Mouse (Mus musculus): ENCODE measurements around the gene Fdps. TPM values are rescaled to one million over a fixed set of nuclear protein-coding genes. Genes with fewer than 3 reads are reported as not detected.
"Not testable (repeated sequence)": the region's sequence is repeated elsewhere in the genome, so short reads cannot be mapped to it uniquely, and the experiment has no call there.

Gene Fdps
- polyA plus RNA-seq, 1 experiment from 2014 or later = 284 TPM

DNA sequence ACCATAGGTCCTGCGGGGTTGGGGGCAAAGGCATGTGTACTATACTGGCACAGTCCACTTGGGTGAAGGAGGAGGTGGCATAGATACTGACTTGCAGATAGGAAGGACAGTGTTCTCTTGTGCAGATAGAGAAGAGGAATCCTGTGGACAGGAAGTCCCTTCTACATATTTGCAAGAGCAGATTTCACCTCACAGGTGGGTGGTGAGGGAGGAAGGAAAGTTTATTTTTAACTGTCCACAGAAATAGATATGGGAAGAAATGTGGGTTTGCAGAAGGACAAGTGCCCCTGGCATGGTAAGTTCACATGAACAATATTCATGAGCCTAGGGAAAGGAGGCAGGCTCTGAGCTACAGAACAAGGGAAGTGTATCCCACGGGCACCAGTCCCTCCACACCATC is 17.6 kb downstream of the Fdps start:
- Histone ChIP-seq H3K4me3 (no peak overlapping the region), H3K9me3 (replicated peaks) (no peaks in the 10 kb centered on the region), H3K27me3 (replicated peaks) (peaks cover 10% of the 10 kb centered on the region), H3K27ac (no peak overlapping the region), H3K9ac (no peak overlapping the region), H3K36me3 (peaks cover 29% of the 10 kb centered on the region), H3K4me2 (no peak overlapping the region), H3K4me1 (peaks cover 37% of the 10 kb centered on the region)
- ATAC-seq = no peak
- WGBS (ENCODE audit: insufficient replicate concordance) = 69% methylated on average over 2 of the region's 2 CpGs

DNA sequence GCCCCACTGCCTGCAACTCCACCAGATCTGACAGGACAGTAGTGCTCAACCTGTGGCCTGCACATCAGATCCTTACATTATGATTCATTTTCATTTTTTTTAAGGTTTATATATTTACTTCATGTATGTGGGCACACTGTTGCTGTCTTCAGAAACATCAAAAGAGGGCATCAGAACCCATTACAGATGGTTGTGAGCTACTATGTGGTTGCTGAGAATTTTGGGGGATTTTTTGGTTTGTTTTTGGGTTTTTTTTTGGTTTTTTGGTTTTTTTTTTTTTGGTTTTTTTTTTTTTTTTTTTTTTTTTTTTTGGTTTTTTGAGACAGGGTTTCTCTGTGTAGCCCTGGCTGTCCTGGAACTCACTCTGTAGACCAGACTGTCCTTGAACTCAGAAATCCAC is 19.5 kb downstream of the Fdps start:
- peaks cover 43% of the 10 kb centered on the region for H3K36me3 ChIP-seq
- H3K4me1 ChIP-seq = peaks cover 18% of the 10 kb centered on the region
- H3K9me3 ChIP-seq (replicated peaks); ATAC-seq; H3K9ac ChIP-seq; H3K27me3 ChIP-seq (replicated peaks); H3K4me2 ChIP-seq; H3K4me3 ChIP-seq; H3K27ac ChIP-seq: not testable (repeated sequence)

DNA sequence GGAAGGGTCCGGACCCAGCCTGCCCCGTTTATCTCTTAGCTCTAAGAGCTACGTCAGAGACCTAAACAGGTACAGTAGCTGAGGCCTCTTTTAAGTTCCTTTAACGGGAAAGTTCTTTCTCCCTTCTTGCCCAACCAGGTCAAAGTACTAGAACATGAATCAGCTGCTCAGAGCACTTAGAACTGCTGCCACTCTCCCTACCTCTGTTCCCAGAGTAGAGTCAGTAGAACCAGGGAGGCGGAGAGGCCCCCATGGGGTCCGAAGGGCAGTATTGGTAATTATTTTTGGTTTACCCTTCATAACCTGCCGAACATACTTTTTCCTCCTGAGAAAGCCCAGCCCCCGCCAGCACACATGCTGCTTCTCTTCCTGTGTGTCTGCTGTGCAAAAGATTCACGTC is 24.4 kb downstream of the Fdps start:
- Histone ChIP-seq H3K4me2 (no peak overlapping the region), H3K9me3 (replicated peaks) (no peaks in the 10 kb centered on the region), H3K9ac (no peak overlapping the region), H3K4me3 (no peak overlapping the region), H3K27me3 (replicated peaks) (no peaks in the 10 kb centered on the region), H3K4me1 (peaks cover 12% of the 10 kb centered on the region), H3K27ac (no peak overlapping the region), H3K36me3 (peaks cover 85% of the 10 kb centered on the region)
- no peak for ATAC-seq
- 89% methylated on average over 9 of the region's 9 CpGs for WGBS (ENCODE audit: insufficient replicate concordance)

DNA sequence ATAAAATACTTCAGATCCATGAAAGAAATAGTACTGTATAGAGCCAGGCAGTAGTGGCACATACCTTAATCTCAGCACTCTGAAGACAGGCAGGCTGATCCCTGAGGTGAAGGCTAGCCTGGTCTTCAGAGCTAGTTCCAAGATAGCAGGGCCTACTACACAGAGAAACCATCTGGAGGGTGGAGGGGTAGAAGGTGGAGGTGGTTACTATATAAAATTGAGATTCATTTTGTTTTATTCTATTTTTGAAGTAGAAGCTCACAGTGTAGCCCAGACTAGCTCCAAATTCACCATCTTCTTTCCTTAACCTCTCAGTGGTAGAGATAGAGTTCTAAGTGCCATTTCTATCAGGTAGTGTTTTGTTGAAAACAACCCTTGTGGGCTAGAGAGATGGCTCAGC is 34.5 kb downstream of the Fdps start:
- no peaks in the 10 kb centered on the region for H3K9me3 ChIP-seq (replicated peaks)
- H3K4me2 ChIP-seq = no peak overlapping the region
- peaks cover 97% of the 10 kb centered on the region for H3K36me3 ChIP-seq
- no peak overlapping the region for H3K27ac ChIP-seq
- no peak overlapping the region for H3K9ac ChIP-seq
- no peaks in the 10 kb centered on the region for H3K27me3 ChIP-seq (replicated peaks)
- no peak for ATAC-seq
- H3K4me3 ChIP-seq = no peak overlapping the region
- H3K4me1 ChIP-seq = no peaks in the 10 kb centered on the region

DNA sequence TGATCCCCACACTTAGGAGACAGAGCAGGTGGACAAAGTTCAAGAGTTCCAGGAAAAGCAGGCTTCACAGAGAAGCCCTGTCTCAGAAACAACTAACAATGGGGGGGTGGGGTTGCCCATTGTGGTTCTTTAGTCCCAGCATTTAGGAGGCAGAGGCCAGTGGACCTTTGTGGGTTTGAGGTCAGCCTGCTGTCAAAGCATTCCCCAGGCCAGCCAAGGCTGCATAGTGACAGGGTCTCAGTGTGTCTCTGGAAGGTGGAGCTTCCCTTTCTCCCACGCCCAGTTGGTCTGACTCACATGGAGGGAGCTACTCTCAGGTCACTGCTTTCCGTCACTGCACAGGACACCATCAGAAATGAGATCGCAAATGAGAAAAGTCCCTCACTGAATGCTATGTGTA is 40.1 kb downstream of the Fdps start:
- 86% methylated on average over 3 of the region's 3 CpGs for WGBS (ENCODE audit: insufficient replicate concordance)
- H3K27me3 ChIP-seq (replicated peaks) = no peaks in the 10 kb centered on the region
- no peaks in the 10 kb centered on the region for H3K9me3 ChIP-seq (replicated peaks)
- no peak overlapping the region for H3K4me3 ChIP-seq
- peaks cover 99% of the 10 kb centered on the region for H3K36me3 ChIP-seq
- H3K4me2 ChIP-seq = no peak overlapping the region
- H3K27ac ChIP-seq = no peak overlapping the region
- H3K4me1 ChIP-seq = no peaks in the 10 kb centered on the region
- H3K9ac ChIP-seq = no peak overlapping the region
- no peak for ATAC-seq

DNA sequence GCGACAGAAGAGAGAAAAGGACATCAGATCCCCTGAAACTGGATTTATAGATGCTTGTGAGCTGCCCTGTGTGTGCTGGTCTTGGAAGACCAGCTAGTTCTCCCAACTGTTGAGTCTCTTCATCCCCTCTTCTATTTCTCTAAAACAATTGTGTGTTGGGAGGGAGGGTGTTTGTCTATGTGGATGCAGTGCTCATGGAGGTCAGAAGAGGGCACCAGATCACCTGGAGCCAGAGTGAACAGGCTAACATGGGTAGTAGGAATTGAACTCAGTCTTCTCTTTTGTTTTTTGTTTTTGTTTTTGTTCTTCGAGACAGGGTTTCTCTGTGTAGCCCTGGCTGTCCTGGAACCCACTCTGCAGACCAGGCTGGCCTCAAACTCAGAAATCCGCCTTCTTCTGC is 43.0 kb downstream of the Fdps start:
- 73% methylated on average over 3 of the region's 3 CpGs for WGBS (ENCODE audit: insufficient replicate concordance)
- Histone ChIP-seq H3K4me1 (no peaks in the 10 kb centered on the region), H3K9ac (no peak overlapping the region), H3K27me3 (replicated peaks) (no peaks in the 10 kb centered on the region), H3K4me2 (no peak overlapping the region), H3K36me3 (peaks cover 99% of the 10 kb centered on the region), H3K4me3 (no peak overlapping the region), H3K9me3 (replicated peaks) (no peaks in the 10 kb centered on the region), H3K27ac (no peak overlapping the region)
- no peak for ATAC-seq

DNA sequence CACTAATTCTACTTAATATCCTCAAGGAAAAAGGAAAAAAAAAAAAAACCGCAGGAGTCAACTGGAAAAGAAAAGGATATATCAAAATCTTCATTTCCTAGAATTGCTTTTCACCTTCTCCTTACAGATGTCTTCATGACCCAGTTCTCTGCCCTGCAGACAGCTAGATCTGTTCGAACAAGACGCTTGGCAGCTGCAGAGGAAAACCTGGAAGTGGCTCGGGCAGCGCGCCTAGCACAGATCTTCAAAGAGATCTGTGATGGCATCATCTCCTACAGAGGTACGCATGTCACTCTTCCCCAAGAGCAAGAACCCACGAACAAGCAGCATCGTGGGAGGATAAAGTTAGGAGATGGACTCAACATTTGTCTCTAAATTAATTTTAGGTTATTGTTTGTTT is 43.4 kb downstream of the Fdps start:
- Histone ChIP-seq H3K27ac (no peak overlapping the region), H3K36me3 (peaks cover 99% of the 10 kb centered on the region), H3K9ac (no peak overlapping the region), H3K9me3 (replicated peaks) (no peaks in the 10 kb centered on the region), H3K4me3 (no peak overlapping the region), H3K4me1 (no peaks in the 10 kb centered on the region), H3K4me2 (no peak overlapping the region), H3K27me3 (replicated peaks) (no peaks in the 10 kb centered on the region)
- no peak for ATAC-seq
- 88% methylated on average over 9 of the region's 9 CpGs for WGBS (ENCODE audit: insufficient replicate concordance)

Other genes with a start within 250 kb of the Fdps start
- 24.3 and 26.5 TPM in 2 replicates for gene Msto1, start 188.0 kb downstream of the Fdps start, polyA plus RNA-seq (2016; fragmentation: Nextera tagmentation; extraction: Ambion mirVana)
- gene Ash1l, start 151.3 kb downstream of the Fdps start, polyA plus RNA-seq (2016; fragmentation: Nextera tagmentation; extraction: Ambion mirVana) = 8.0 and 8.9 TPM in 2 replicates
- 133 and 139 TPM in 2 replicates for gene Dap3, start 150.8 kb downstream of the Fdps start, polyA plus RNA-seq (2016; fragmentation: Nextera tagmentation; extraction: Ambion mirVana)
- gene Rusc1, start 8.6 kb downstream of the Fdps start, polyA plus RNA-seq (2016; fragmentation: Nextera tagmentation; extraction: Ambion mirVana) = 7.7 and 8.8 TPM in 2 replicates
- 0.06 TPM in 1 of 2 replicates, not detected in the other for gene Gm43738, start 860 bp downstream of the Fdps start, polyA plus RNA-seq (2016; fragmentation: Nextera tagmentation; extraction: Ambion mirVana)
- gene Pklr, start 34.2 kb upstream of the Fdps start, polyA plus RNA-seq (2016; fragmentation: Nextera tagmentation; extraction: Ambion mirVana) = 162 and 171 TPM in 2 replicates
- 0.81 and 0.86 TPM in 2 replicates for gene Hcn3, start 58.2 kb upstream of the Fdps start, polyA plus RNA-seq (2016; fragmentation: Nextera tagmentation; extraction: Ambion mirVana)
- 21.1 and 21.2 TPM in 2 replicates for gene Clk2, start 62.8 kb upstream of the Fdps start, polyA plus RNA-seq (2016; fragmentation: Nextera tagmentation; extraction: Ambion mirVana)
- gene Scamp3, start 75.5 kb upstream of the Fdps start, polyA plus RNA-seq (2016; fragmentation: Nextera tagmentation; extraction: Ambion mirVana) = 79.8 and 86.3 TPM in 2 replicates
- 5.3 and 6.6 TPM in 2 replicates for gene Fam189b, start 81.2 kb upstream of the Fdps start, polyA plus RNA-seq (2016; fragmentation: Nextera tagmentation; extraction: Ambion mirVana)
- gene Gba, start 101.0 kb upstream of the Fdps start, polyA plus RNA-seq (2016; fragmentation: Nextera tagmentation; extraction: Ambion mirVana) = 26.6 and 26.7 TPM in 2 replicates
- 1.7 and 3.1 TPM in 2 replicates for gene Thbs3, start 113.2 kb upstream of the Fdps start, polyA plus RNA-seq (2016; fragmentation: Nextera tagmentation; extraction: Ambion mirVana)
- 160 and 167 TPM in 2 replicates for gene Mtx1, start 125.1 kb upstream of the Fdps start, polyA plus RNA-seq (2016; fragmentation: Nextera tagmentation; extraction: Ambion mirVana)
- 0.13 TPM in 1 of 2 replicates, not detected in the other for gene Muc1, start 127.1 kb upstream of the Fdps start, polyA plus RNA-seq (2016; fragmentation: Nextera tagmentation; extraction: Ambion mirVana)
- 170 and 187 TPM in 2 replicates for gene Krtcap2, start 144.0 kb upstream of the Fdps start, polyA plus RNA-seq (2016; fragmentation: Nextera tagmentation; extraction: Ambion mirVana)
- 0.31 and 0.38 TPM in 2 replicates for gene Trim46, start 144.3 kb upstream of the Fdps start, polyA plus RNA-seq (2016; fragmentation: Nextera tagmentation; extraction: Ambion mirVana)
- 72.3 and 73.6 TPM in 2 replicates for gene Dpm3, start 157.4 kb upstream of the Fdps start, polyA plus RNA-seq (2016; fragmentation: Nextera tagmentation; extraction: Ambion mirVana)
- gene Slc50a1, start 168.6 kb upstream of the Fdps start, polyA plus RNA-seq (2016; fragmentation: Nextera tagmentation; extraction: Ambion mirVana) = 19.3 and 21.6 TPM in 2 replicates
- gene Efna1, start 179.2 kb upstream of the Fdps start, polyA plus RNA-seq (2016; fragmentation: Nextera tagmentation; extraction: Ambion mirVana) = 5.2 and 5.3 TPM in 2 replicates
- gene Efna3, start 221.0 kb upstream of the Fdps start, polyA plus RNA-seq (2016; fragmentation: Nextera tagmentation; extraction: Ambion mirVana) = 0.65 and 1.0 TPM in 2 replicates
- gene Efna4, start 236.1 kb upstream of the Fdps start, polyA plus RNA-seq (2016; fragmentation: Nextera tagmentation; extraction: Ambion mirVana) = 2.1 and 2.3 TPM in 2 replicates
- 14.1 and 14.5 TPM in 2 replicates for gene Adam15, start 248.0 kb upstream of the Fdps start, polyA plus RNA-seq (2016; fragmentation: Nextera tagmentation; extraction: Ambion mirVana)